Mouse (Mus musculus) liver, embryonic 14.5 days (tissue): ENCODE results near the gene Col4a2.

ENCODE experiments used
- CTCF ChIP-seq: IDR thresholded peaks from 2 replicates; pipeline ENCODE4 v1.5.1; 2016; ENCODE audit warnings: antibody characterized with exemption, low read depth, control low read depth
- EP300 ChIP-seq: IDR thresholded peaks from 2 replicates; pipeline ENCODE4 v1.6.1; 2016; ENCODE audit warnings: antibody characterized with exemption, low read depth

DNA sequence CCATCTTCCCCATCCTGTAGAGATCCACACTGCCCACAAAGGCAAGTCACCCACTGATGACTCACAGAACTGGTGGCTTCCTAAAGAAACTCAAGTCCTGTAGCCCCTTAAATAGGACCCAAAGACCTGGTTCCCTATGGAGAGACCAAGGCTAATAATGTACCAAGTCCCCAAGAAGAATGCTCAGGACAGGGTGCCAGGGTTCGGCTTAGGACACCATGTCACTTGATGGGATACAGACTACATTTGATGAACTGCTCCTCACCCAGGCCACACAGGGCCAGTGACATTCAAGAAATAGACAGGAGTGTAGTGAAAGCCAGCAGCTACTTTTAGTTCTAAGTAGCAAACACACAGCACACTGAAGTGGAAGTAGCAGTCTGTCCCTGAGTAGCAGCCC lies 139.5 kb downstream of the Col4a2 start:
- TF ChIP-seq CTCF (no peak), EP300 (no peak)
